Mouse (Mus musculus): ENCODE results near the gene Donson. TPM values are rescaled to one million over a fixed set of nuclear protein-coding genes. Genes with fewer than 3 reads are reported as not detected.

Gene Donson
- polyA plus RNA-seq, 1 experiment = 45.8 TPM

GRCm38 (mm10) chr16:91702771-91703188 lies 14.2 kb upstream of the Donson start:
- H3K27me3 ChIP-seq (ENCODE audit: control insufficient read depth, insufficient read depth, low read length) = no peaks in the 10 kb centered on the region
- TF ChIP-seq CTCF (IDR thresholded peaks at IDR 0.05; ENCODE audit: control insufficient read depth, insufficient read depth, insufficient replicate concordance, low read depth, low read length) (no peak), POLR2A (IDR thresholded peaks at IDR 0.05; ENCODE audit: control insufficient read depth, low read depth, low read length) (no peak)

DNA sequence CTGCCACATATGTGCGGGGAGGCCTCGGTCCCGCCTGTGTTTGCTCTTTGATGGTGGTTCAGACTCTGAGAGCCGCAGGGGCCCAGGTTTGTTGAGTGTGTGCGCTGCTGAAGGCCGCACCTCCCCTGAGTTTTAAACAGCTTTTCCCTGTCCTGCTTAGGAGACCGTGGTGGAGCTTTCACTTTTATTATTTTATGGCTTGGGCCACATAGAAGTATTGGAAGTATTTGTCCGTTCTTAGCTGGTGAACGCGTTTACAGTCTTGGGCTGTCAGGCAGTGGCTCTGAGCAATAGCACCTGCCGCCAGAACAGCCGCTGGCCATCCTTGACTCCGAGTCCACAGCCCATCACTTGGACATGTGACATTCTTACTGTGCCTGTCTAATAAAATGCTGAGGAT lies 13.3 kb upstream of the Donson start:
- H3K27ac ChIP-seq (ENCODE audit: control insufficient read depth, insufficient read depth, low read depth, low read length) = no peak overlapping the region
- H3K4me1 ChIP-seq (ENCODE audit: control insufficient read depth, insufficient read depth, low read length) = no peaks in the 10 kb centered on the region
- H3K4me3 ChIP-seq (ENCODE audit: control insufficient read depth, low read depth, low read length) = no peak overlapping the region
- H3K36me3 ChIP-seq (ENCODE audit: control insufficient read depth, insufficient read depth, low read length) = peaks cover 4% of the 10 kb centered on the region
- no peaks in the 10 kb centered on the region for H3K27me3 ChIP-seq (ENCODE audit: control insufficient read depth, insufficient read depth, low read length)
- TF ChIP-seq POLR2A (IDR thresholded peaks at IDR 0.05; ENCODE audit: control insufficient read depth, low read depth, low read length) (no peak), CTCF (IDR thresholded peaks at IDR 0.05; ENCODE audit: control insufficient read depth, insufficient read depth, insufficient replicate concordance, low read depth, low read length) (no peak)

More at GRCm38 (mm10) chr16:91702771-91703188, 14.2 kb upstream of the Donson start:
- Histone ChIP-seq H3K4me1 (ENCODE audit: control insufficient read depth, insufficient read depth, low read length) (no peaks in the 10 kb centered on the region), H3K4me3 (ENCODE audit: control insufficient read depth, low read depth, low read length) (no peak overlapping the region), H3K27ac (ENCODE audit: control insufficient read depth, insufficient read depth, low read depth, low read length) (no peak overlapping the region), H3K36me3 (ENCODE audit: control insufficient read depth, insufficient read depth, low read length) (peaks cover 4% of the 10 kb centered on the region)

- TF ChIP-seq POLR2A (IDR thresholded peaks at IDR 0.05; ENCODE audit: control insufficient read depth, low read depth, low read length) (no peak), CTCF (IDR thresholded peaks at IDR 0.05; ENCODE audit: control insufficient read depth, insufficient read depth, insufficient replicate concordance, low read depth, low read length) (no peak)
- Histone ChIP-seq H3K36me3 (ENCODE audit: control insufficient read depth, insufficient read depth, low read length) (peaks cover 3% of the 10 kb centered on the region), H3K4me3 (ENCODE audit: control insufficient read depth, low read depth, low read length) (no peak overlapping the region), H3K4me1 (ENCODE audit: control insufficient read depth, insufficient read depth, low read length) (no peaks in the 10 kb centered on the region), H3K27me3 (ENCODE audit: control insufficient read depth, insufficient read depth, low read length) (no peaks in the 10 kb centered on the region), H3K27ac (ENCODE audit: control insufficient read depth, insufficient read depth, low read depth, low read length) (no peak overlapping the region)
Measured at GRCm38 (mm10) chr16:91698995-91699394, 10.4 kb upstream of the Donson start.

DNA sequence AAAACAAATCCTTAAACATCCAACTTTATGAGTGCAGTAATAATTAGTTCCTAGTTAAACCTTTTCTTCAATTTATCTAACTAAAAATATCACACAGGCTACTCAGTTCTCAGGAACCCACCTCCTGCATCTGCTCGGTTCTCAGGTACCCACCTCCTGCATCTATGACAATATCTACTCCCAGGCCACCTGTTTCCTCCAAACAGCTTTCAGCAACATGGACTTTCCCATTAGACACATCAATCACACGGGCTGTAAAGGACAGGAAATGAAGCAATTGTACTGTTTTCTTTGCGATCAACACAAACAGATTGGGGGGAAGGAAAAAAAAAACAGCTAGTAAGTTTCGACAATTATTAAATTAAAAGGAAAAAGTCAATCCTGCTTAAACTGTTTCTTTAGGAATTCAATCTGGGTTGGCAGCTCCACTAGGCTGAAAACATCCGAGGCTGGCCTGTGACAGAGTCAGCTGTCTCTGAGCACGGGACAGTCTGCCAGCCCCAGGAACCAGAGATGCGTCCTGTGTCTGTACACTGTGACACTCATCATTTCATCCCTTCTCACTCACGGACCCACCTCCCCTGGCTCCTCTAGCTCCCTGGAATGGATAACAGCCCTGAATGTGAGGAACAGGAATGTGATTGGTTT lies 6.7 kb upstream of the Donson start:
- Histone ChIP-seq H3K4me1 (ENCODE audit: control insufficient read depth, insufficient read depth, low read length) (no peaks in the 10 kb centered on the region), H3K27ac (ENCODE audit: control insufficient read depth, insufficient read depth, low read depth, low read length) (no peak overlapping the region), H3K4me3 (ENCODE audit: control insufficient read depth, low read depth, low read length) (no peak overlapping the region), H3K27me3 (ENCODE audit: control insufficient read depth, insufficient read depth, low read length) (no peaks in the 10 kb centered on the region), H3K36me3 (ENCODE audit: control insufficient read depth, insufficient read depth, low read length) (peaks cover 3% of the 10 kb centered on the region)
- TF ChIP-seq CTCF (IDR thresholded peaks at IDR 0.05; ENCODE audit: control insufficient read depth, insufficient read depth, insufficient replicate concordance, low read depth, low read length) (no peak), POLR2A (IDR thresholded peaks at IDR 0.05; ENCODE audit: control insufficient read depth, low read depth, low read length) (no peak)

- H3K27me3 ChIP-seq (ENCODE audit: control insufficient read depth, insufficient read depth, low read length) = no peaks in the 10 kb centered on the region
- H3K27ac ChIP-seq (ENCODE audit: control insufficient read depth, insufficient read depth, low read depth, low read length) = no peak overlapping the region
- TF ChIP-seq CTCF (IDR thresholded peaks at IDR 0.05; ENCODE audit: control insufficient read depth, insufficient read depth, insufficient replicate concordance, low read depth, low read length) (peak; percentile 74; the same call in 1 of the 2 replicates), POLR2A (IDR thresholded peaks at IDR 0.05; ENCODE audit: control insufficient read depth, low read depth, low read length) (no peak)
- H3K36me3 ChIP-seq (ENCODE audit: control insufficient read depth, insufficient read depth, low read length) = peaks cover 3% of the 10 kb centered on the region
- H3K4me3 ChIP-seq (ENCODE audit: control insufficient read depth, low read depth, low read length) = no peak overlapping the region
- no peaks in the 10 kb centered on the region; the same call in 1 of the 2 replicates for H3K4me1 ChIP-seq (ENCODE audit: control insufficient read depth, insufficient read depth, low read length)
Measured at GRCm38 (mm10) chr16:91694455-91695084, 6.0 kb upstream of the Donson start.

- Histone ChIP-seq H3K27ac (ENCODE audit: control insufficient read depth, insufficient read depth, low read depth, low read length) (no peak overlapping the region), H3K4me3 (ENCODE audit: control insufficient read depth, low read depth, low read length) (peak overlapping the region; percentile 50), H3K4me1 (ENCODE audit: control insufficient read depth, insufficient read depth, low read length) (no peaks in the 10 kb centered on the region; the same call in 1 of the 2 replicates), H3K27me3 (ENCODE audit: control insufficient read depth, insufficient read depth, low read length) (no peaks in the 10 kb centered on the region), H3K36me3 (ENCODE audit: control insufficient read depth, insufficient read depth, low read length) (no peaks in the 10 kb centered on the region)
- TF ChIP-seq CTCF (IDR thresholded peaks at IDR 0.05; ENCODE audit: control insufficient read depth, insufficient read depth, insufficient replicate concordance, low read depth, low read length) = no peak
Measured at GRCm38 (mm10) chr16:91689791-91690190, 1.2 kb upstream of the Donson start.

GRCm38 (mm10) chr16:91688023-91688618 lies 449 bp downstream of the Donson start:
- H3K4me1 ChIP-seq (ENCODE audit: control insufficient read depth, insufficient read depth, low read length) = no peaks in the 10 kb centered on the region; the same call in 1 of the 2 replicates
- no peaks in the 10 kb centered on the region for H3K27me3 ChIP-seq (ENCODE audit: control insufficient read depth, insufficient read depth, low read length)
- TF ChIP-seq CTCF (IDR thresholded peaks at IDR 0.05; ENCODE audit: control insufficient read depth, insufficient read depth, insufficient replicate concordance, low read depth, low read length) (no peak), POLR2A (IDR thresholded peaks at IDR 0.05; ENCODE audit: control insufficient read depth, low read depth, low read length) (no peak)
- peak overlapping the region; percentile 94 for H3K4me3 ChIP-seq (ENCODE audit: control insufficient read depth, low read depth, low read length)
- H3K36me3 ChIP-seq (ENCODE audit: control insufficient read depth, insufficient read depth, low read length) = no peaks in the 10 kb centered on the region
- H3K27ac ChIP-seq (ENCODE audit: control insufficient read depth, insufficient read depth, low read depth, low read length) = peak overlapping the region; percentile 73

Data from testis, adult 2 months (tissue).